Mouse (Mus musculus) left cerebral cortex, adult 11 months (tissue): ENCODE measurements at regions not wholly inside any gene's neighbourhood (a gene's known extent, or its start where the extent isn't known, plus 50 kb on each side); places are given as distances from the start of the nearest gene placed in this dataset.
"Not testable (repeated sequence)": the region's sequence is repeated elsewhere in the genome, so short reads cannot be mapped to it uniquely, and the experiment has no call there.

Experiments
- DNase-seq: peaks from one replicate; pipeline ENCODE4 v3.0.0; 2022; ENCODE audit warnings: low spot score

DNA sequence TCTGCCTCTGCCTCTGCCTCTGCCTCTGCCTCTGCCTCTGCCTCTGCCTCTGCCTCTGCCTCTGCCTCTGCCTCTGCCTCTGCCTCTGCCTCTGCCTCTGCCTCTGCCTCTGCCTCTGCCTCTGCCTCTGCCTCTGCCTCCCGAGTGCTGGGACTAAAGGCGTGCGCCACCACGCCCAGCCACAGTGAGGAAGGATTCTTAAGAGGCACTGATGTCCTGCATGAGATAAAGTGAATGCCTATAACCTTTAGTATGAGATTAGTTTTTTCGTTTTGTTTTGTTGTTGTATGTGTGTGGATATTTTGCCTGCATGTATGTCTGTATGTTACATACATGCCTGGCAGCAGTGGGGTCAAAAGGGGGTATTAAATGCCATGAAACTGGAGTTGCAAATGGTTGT lies 63.2 kb downstream of the Hlx start:
- not testable (repeated sequence) for DNase-seq

DNA sequence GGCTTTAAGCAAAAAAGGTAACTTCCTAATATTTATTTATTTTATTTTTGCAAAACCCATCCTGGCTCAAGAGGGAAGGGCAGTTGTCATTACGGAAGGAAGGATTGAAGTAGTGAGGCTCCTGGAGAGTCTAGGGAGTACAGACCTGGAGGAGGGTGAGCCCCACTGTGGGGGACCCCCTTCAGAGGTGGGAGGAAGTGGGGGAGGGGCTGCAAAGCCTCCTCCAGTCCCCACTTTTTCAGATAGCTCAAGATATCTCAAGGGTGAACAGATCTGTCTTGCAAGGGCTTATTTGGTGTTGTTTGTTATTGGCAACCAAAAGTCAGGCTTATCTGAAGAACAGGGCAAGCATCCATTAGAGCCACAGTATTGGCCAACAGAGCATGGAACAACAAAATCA lies 64.0 kb downstream of the Hlx start:
- DNase-seq = no peak

GRCm38 (mm10) chr1:184668022-184668421 lies 64.4 kb downstream of the Hlx start:
- no peak for DNase-seq

DNA sequence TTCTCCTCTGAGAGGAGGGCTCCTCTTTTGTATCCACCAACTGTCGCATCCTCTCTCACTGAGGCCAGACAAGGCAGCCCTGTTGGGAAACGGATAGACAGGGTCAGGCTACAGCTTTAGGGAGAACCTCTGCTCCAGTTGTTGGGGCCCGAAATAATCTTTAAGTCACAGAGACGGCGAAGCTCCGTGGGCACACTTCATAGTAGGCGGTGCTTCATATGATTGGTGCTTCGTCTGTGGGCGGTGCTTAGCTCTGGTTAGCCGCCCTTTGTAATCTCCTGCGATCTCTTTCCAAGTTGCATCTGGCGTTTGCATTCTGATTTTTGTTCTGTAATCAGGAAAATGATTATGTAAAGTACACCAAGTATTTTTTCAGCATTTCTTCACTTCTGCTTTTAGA lies 67.2 kb downstream of the Hlx start:
- no peak for DNase-seq

DNA sequence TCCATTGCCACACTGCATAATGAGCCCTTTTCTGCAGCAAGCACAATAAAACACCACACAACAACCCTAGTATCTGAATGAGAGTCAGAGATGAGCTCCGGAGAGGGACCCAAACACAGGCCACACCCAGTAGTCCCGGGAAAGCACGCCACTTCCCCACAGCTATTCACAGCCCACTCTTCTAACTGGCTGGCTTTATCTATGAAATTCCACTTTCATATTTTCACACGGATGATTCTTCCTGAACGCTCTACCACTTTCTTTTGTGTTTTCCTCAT lies 68.4 kb downstream of the Hlx start:
- no peak for DNase-seq

DNA sequence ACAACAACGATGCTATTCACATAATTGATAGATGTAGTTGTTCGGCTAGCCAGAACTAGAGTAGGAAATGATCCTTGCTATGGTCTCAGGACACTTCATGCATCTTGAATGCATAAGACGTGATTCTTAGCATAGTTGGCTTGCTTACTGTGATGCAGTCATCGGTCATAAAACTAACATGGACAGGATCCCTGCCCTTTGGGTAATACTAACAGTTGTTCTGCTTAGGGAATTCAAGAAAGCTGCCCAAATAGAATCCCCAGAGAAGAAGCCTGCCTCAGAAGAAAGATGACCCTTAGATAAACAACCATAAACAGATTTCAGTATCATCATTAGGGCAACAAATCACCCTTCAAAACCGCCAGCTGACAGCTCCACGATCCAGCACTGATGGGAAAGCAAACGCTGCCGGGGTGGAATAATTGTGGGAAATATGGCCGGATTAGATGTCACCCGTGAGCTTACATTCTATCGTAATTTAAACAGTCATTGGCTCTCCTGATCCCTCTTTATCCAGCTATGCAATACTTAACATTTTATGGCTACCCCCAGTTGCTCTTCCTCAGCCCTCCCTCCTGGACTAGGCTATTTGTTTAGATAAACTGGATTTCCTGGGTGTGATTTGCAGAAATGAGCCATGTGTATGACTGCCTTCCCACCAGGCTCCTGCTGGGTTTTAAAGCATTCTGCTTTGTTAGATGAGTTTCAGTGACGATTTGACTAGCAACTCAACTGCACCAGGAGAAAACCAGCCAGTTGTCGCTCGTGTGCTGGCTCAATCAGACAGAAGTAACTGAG lies 68.9 kb downstream of the Hlx start:
- no peak for DNase-seq

GRCm38 (mm10) chr1:184650541-184651105 lies 81.8 kb downstream of the Hlx start:
- peak; percentile 8 for DNase-seq

DNA sequence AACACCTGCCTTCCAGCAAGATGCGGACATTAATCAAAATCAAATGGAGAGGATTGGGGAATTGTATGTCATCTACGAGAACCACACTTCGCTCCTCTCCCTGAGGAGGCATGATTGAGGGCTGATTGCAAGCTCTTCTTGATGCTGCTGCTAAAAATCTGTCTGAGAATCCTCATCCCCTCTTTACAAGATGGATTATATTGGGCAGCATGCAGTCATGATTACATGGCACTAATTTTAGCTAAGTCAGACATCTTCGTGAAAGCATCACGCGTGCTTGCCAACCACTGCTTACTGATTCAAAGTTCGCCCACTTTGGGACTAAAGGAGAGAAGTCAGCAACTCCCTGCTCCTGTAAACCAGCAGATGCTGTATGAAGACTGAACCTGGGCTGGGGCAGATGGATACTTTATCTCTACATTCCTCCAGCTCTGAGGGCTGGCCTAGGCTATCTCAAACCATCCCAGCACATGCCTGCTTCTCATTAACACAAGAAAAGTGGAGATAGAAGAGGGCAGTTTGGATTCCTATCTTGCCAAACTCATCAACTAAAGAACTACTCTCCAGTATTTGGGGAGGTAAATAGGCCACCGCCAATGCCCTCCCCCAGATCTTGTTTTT lies 84.4 kb downstream of the Hlx start:
- DNase-seq = no peak

GRCm38 (mm10) chr1:184644767-184645598 lies 87.4 kb downstream of the Hlx start:
- no peak for DNase-seq

GRCm38 (mm10) chr1:184630695-184631475 lies 101.5 kb downstream of the Hlx start:
- no peak for DNase-seq

GRCm38 (mm10) chr1:184629194-184629593 lies 103.2 kb downstream of the Hlx start:
- DNase-seq = no peak

DNA sequence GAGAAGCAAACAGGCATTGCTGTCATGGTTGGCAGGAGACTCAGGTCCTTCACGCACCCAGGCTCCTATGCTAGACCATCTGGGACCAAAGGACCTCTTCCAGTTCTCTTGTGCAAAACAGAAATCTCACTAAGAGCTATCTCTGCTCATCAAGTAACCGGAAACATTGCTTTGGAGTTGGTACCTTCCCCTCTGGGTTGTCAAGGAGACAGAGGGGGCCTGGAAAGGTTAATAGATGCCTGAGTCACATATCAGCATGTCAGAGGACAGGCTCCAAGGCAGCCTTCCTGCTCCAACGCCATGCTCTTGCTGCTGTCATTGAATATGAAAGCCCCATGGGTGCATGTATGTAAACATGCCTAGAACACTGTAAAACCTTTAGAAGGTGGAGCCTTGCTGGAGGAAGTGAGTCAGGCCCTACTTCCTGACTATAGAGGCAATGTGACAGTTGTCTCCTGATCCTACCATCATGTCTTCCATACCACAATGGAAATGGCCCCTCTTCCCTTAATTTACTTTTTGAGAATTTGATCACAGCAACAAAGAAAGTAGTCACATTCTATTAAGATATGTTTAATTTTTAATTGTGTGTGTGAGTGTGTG lies 103.8 kb downstream of the Hlx start:
- DNase-seq = no peak

- no peak for DNase-seq
Observed at GRCm38 (mm10) chr1:184622462-184622861, 110.0 kb downstream of the Hlx start.

DNA sequence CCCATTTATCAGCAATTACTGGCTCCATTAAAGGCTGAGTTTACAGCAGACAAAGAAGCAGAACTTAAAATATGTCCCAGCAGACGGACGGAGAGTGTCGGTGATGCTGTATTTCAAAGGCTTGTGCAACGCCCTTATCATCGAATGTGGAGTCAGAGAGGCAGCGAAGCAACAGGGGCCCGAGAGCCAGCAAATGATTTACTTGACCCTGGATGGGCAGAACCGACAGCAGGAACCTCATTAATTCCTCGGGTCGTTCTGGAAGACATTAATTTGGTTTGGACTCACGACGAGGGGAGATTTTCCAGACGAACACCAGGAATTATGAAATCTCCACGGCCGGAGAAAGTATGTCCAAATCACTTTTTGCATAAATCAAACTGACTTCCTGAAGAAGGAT lies 110.5 kb downstream of the Hlx start:
- no peak for DNase-seq

DNA sequence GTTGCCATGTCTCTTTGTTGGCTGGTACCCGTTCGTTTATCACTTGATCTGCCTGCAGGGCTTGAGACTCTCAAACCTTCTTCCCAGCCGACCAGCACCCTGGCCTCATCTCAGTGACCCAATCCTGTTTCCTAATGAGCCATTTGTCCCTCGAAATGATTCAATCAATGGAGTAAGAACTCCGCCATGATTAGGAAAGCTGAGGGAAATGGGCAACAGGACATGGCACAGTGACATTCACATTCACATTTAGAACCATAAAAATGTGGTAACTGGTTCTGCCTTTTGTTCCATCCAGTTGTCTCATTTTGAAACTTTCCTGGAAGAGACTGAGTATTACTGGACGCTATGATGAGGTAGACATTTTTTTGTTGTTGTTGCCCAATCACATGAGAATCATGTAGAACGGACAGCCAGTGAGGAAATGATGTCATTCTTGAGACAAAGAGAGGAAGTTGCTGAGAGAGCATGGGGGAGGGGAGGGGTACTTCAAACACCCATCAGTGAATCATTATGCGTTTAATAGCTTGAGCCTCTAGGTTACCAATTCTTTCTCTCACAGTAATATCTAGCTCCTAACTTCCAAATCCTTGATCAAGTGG lies 114.5 kb downstream of the Hlx start:
- no peak for DNase-seq

GRCm38 (mm10) chr1:184615991-184616390 lies 116.4 kb downstream of the Hlx start:
- DNase-seq = no peak

DNA sequence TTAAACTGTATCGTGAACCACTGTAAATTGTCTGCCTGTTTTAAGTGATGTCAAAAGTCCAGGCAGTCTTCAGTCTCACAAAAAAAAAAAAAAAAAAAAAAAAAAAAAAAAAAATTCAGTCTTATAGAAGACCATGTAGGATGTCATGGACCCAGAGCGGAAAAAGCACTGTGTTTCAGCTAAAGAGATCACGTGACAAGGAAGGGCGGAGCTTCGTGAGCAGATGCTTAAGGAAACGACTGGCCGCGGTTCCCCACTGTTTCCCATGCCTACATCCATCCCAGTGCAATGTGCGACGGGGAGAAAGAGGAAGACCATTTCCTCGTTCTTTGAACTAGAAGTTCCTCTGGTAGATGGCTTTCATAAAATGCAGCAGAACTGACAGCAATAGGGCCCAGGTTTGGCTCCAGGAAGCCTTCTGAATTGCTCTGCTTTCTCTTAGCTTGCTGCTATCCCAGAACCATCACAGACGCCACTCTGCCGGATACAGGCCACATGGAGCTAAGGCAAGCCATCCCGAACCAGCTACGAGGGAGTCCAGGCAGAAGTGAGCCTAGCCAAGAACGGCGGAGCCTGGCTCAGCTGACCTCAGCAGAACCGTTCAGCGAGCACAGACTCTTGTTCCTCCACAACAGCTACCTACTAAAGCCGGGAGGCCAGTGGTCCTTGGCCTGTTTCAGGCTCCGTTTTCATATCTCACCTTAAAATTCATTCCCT lies 117.6 kb downstream of the Hlx start:
- DNase-seq = no peak

GRCm38 (mm10) chr1:184612880-184613279 lies 119.5 kb downstream of the Hlx start:
- DNase-seq = no peak

DNA sequence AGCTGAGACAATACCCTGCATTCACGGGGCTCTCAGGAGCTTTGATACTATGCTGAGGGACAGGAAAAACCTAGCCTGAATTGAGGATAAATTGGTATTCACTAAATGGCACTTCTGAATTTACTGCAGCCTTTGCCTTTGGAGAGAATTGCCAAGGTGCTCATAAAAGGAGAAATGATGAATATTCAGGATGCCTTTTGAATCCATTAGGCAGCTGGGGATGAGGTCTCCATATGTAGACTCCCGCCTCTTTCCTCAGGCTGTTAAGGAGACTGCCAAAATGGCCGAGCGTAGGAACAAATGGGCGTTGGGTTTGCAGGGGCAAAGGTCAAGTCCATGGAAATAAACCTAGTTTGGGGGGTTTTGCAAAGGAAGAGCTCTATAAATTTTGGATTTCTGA lies 123.5 kb downstream of the Hlx start:
- DNase-seq = no peak

DNA sequence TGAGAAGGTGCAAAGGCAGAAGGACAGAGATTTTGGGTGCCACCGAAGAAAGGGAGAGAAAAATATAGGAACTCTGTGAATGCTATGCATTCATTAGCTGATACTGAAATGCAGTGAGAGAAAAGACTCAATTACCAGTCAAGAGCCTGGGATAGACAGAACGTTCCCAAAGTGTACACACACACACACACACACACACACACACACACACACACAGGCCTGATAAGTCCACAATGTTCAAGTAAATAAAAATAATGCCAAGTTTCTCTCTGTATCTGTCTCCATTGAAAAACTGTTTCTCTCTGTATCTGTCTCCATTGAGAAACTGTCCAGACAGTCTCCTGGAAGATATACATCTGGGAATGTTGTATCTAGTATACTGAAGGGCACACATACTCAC lies 124.1 kb downstream of the Hlx start:
- no peak for DNase-seq

GRCm38 (mm10) chr1:184606541-184606940 lies 125.9 kb downstream of the Hlx start:
- no peak for DNase-seq
